Comparison of ENCODE assay signal across 7 mouse cellular contexts in genomic region chr3:136670360-136671131, GRCm38 (mm10). TPM values are rescaled to one million over a fixed set of nuclear protein-coding genes. Genes with fewer than 3 reads are reported as not detected.
DNase-seq lines count a peak whose midpoint lies in the region; ATAC-seq lines count a peak whose summit lies in the region.

No protein-coding gene starts in this region.

- ATAC-seq in granulocyte monocyte progenitor cell, adult 5-6 weeks (replicated peaks; ENCODE audit: poor library complexity, severe bottlenecking): peak; percentile 14
- peak; percentile 32; the same call in 1 of the 2 replicates for ATAC-seq in limb, embryonic 12.5 days (ENCODE audit: insufficient number of reproducible peaks, insufficient read depth, low FRiP score, low TSS enrichment, low read depth)
- peak; percentile 55 for ATAC-seq in midbrain, embryonic 13.5 days

- H3K4me1 ChIP-seq in limb, embryonic 12.5 days (replicated peaks): peaks cover 22% of the 10 kb centered on the region
- H3K4me1 ChIP-seq in midbrain, embryonic 13.5 days (replicated peaks): peaks cover 31% of the 10 kb centered on the region

- no peaks in the 10 kb centered on the region for H3K9me3 ChIP-seq in limb, embryonic 12.5 days
- no peaks in the 10 kb centered on the region for H3K9me3 ChIP-seq in midbrain, embryonic 13.5 days

- peak overlapping the region; percentile 75 for H3K4me2 ChIP-seq in limb, embryonic 12.5 days
- H3K4me2 ChIP-seq in midbrain, embryonic 13.5 days (replicated peaks): peak overlapping the region; percentile 67

- peak overlapping the region; percentile 84 for H3K9ac ChIP-seq in limb, embryonic 12.5 days (replicated peaks)
- H3K9ac ChIP-seq in midbrain, embryonic 13.5 days (replicated peaks): peak overlapping the region; percentile 94

- H3K36me3 ChIP-seq in limb, embryonic 12.5 days: no peaks in the 10 kb centered on the region
- H3K36me3 ChIP-seq in midbrain, embryonic 13.5 days: no peaks in the 10 kb centered on the region

- H3K27ac ChIP-seq in limb, embryonic 12.5 days: peak overlapping the region; percentile 96
- H3K27ac ChIP-seq in midbrain, embryonic 13.5 days: peak overlapping the region; percentile 98

- under 1% methylated on average over 79 of the region's 92 CpGs for WGBS in limb, embryonic 12.5 days
- WGBS in midbrain, embryonic 13.5 days: 1% methylated on average over 90 of the region's 92 CpGs

- no peaks in the 10 kb centered on the region for H3K27me3 ChIP-seq in limb, embryonic 12.5 days
- H3K27me3 ChIP-seq in midbrain, embryonic 13.5 days: no peaks in the 10 kb centered on the region

- H3K4me3 ChIP-seq in limb, embryonic 12.5 days (replicated peaks): peak overlapping the region; percentile 84
- peak overlapping the region; percentile 92 for H3K4me3 ChIP-seq in midbrain, embryonic 13.5 days (replicated peaks)

- peak; percentile 85 for DNase-seq in adrenal gland, adult 2 months
- peak; percentile 72 for DNase-seq in embryo, embryonic 10.5 days (ENCODE audit: low spot score)
- peak; percentile 79 for DNase-seq in kidney, adult 11 months
- peak; percentile 48 for DNase-seq in spleen, adult 12 weeks (ENCODE audit: low spot score)

RNA-seq across cellular contexts. Expression of gene Ppp3ca, which starts 0.6 kb away (rescaled TPM):
- 10 to 100 TPM; 39.2 to 50.7 TPM for total RNA-seq in adrenal gland, adult 2 months (2021)
- 41.1 and 48.5 TPM in 2 replicates for polyA plus RNA-seq in adrenal gland, adult 2 months (2012; rRNA removed)
- total RNA-seq in granulocyte monocyte progenitor cell, adult 5-6 weeks (2014; fragmentation: Nextera tagmentation): 56.6 and 61.1 TPM in 2 replicates
- total RNA-seq in granulocyte monocyte progenitor cell, adult 5-6 weeks (2017): 72.4 and 73.9 TPM in 2 replicates
- 110 and 119 TPM in 2 replicates for polyA plus RNA-seq in limb, embryonic 12.5 days (2016; fragmentation: Nextera tagmentation; extraction: Ambion mirVana)
- 100 and 109 TPM in 2 replicates for polyA plus RNA-seq in midbrain, embryonic 13.5 days (2015; fragmentation: Nextera tagmentation; extraction: Ambion mirVana)

Comparison
In these comparisons a context has a peak if more than half of its experiments do, and no peak if none do; other contexts are left out.
1. Peak in every context shown above with its lines: DNase-seq, ATAC-seq, H3K4me3 ChIP-seq and H3K27ac ChIP-seq.